Mouse (Mus musculus) embryonic facial prominence, embryonic 15.5 days (tissue): ENCODE measurements around the gene Lca5l. TPM values are rescaled to one million over a fixed set of nuclear protein-coding genes. Genes with fewer than 3 reads are reported as not detected.

Experiments
- ATAC-seq: fragments of 200-750 bp; cut with Nextera tagmentation; 2 replicates; pipeline ENCODE4 v1.8.0; 2017; ENCODE audit warnings: low read depth, moderate TSS enrichment; ENCODE audit not compliant: insufficient number of reproducible peaks, low FRiP score, low TSS enrichment
- H3K27ac ChIP-seq: fragments of 300-500 bp; sonication (generic); replicated peaks from 2 replicates; pipeline ENCODE4 v1.5.1; 2015; ENCODE audit warnings: mild to moderate bottlenecking, inconsistent platforms
- H3K27me3 ChIP-seq: fragments of 300-500 bp; sonication (generic); 2 replicates; pipeline ENCODE4 v1.6.1; 2015; ENCODE audit warnings: inconsistent platforms
- H3K36me3 ChIP-seq: fragments of 300-500 bp; sonication (generic); 2 replicates; pipeline ENCODE4 v1.6.1; 2015; ENCODE audit warnings: mild to moderate bottlenecking, inconsistent platforms
- H3K4me1 ChIP-seq: fragments of 300-500 bp; sonication (generic); 2 replicates; pipeline ENCODE4 v1.6.1; 2015; ENCODE audit warnings: inconsistent platforms
- H3K4me2 ChIP-seq: fragments of 300-500 bp; sonication (generic); replicated peaks from 2 replicates; pipeline ENCODE4 v1.6.1; 2015; ENCODE audit warnings: mild to moderate bottlenecking, inconsistent platforms
- H3K4me3 ChIP-seq: fragments of 300-500 bp; sonication (generic); replicated peaks from 2 replicates; pipeline ENCODE4 v1.5.1; 2015; ENCODE audit warnings: mild to moderate bottlenecking, inconsistent platforms
- H3K9ac ChIP-seq: fragments of 300-500 bp; sonication (generic); 2 replicates; pipeline ENCODE4 v1.6.1; 2015; ENCODE audit warnings: inconsistent platforms
- H3K9me3 ChIP-seq: fragments of 300-500 bp; sonication (generic); replicated peaks from 2 replicates; pipeline ENCODE4 v1.6.1; 2016; ENCODE audit warnings: inconsistent platforms
- WGBS: fragments of 180-500 bp; shearing (Covaris S2); methylation state at CpG from one replicate; pipeline ENCODE4 v1.1.7; 2015; 5-methylcytosine and 5-hydroxymethylcytosine counted together
- polyA plus RNA-seq: library from polyadenylated mRNA; unstranded; fragments of >200 nt; fragmentation: Nextera tagmentation; extraction: Ambion mirVana; gene quantifications from 2 replicates; pipeline ENCODE4 v1.2.1, GENCODE M21; 2015

Lca5l gene
- polyA plus RNA-seq, 1 experiment from 2014 or later, result 2.3 TPM

DNA sequence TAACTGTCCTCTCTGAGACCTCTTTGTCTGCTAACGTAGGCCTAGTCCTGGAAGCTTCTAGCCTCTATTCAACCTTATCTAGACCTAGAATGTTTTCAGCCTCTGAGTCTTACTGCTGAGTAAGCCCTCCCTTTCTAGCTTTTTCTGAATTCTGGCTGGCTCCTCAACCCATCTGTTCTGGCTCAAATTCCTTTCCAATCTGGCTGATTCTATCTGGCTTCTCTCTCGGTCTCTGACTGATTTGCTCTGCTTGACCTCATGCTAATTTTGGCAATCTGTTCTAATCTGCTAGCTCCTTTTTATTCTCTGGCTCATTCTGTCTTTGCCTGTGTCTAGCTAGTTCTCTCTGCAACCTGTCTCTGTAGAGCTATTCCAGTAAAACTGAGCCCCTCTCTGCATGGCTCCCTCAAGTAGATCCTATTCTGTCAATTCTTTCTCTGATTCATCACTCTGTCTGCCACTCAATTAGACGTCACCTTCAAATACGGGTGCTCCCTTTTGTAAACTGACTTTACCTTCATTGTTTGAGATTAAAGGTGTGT is 26.3 kb downstream of the Lca5l start:
- no peak for ATAC-seq
- Histone ChIP-seq H3K27ac (no peak overlapping the region), H3K36me3 (no peaks in the 10 kb centered on the region)

DNA sequence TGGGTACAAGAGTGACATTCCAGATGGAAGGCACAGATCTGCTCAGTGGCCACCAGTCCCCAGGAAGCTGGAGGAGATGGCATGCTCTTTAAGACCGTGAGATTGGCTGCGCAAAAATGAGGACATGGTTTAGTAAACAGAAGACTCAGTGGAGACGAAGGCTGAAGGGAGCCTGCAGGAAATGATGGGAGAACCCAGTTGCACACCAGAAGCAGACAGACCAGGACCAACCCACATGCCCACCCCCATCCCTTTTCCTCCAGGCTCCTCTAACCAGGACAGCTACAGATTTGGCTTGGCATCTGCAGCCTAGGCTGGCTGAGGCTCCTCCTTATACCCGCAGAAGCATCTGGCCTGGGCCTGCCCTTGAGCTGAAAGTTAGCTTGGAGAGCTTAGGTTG is 30.7 kb downstream of the Lca5l start:
- H3K4me1 ChIP-seq, result peaks cover 20% of the 10 kb centered on the region
- no peak overlapping the region for H3K4me2 ChIP-seq
- 90% methylated on average over 4 of the region's 4 CpGs for WGBS
- no peaks in the 10 kb centered on the region for H3K36me3 ChIP-seq
- no peaks in the 10 kb centered on the region for H3K9me3 ChIP-seq
- no peak overlapping the region for H3K4me3 ChIP-seq
- no peaks in the 10 kb centered on the region for H3K27me3 ChIP-seq
- H3K27ac ChIP-seq, result no peak overlapping the region
- no peak for ATAC-seq
- H3K9ac ChIP-seq, result no peak overlapping the region

More for the DNA sequence above, 26.3 kb downstream of the Lca5l start:
- no peaks in the 10 kb centered on the region for H3K4me1 ChIP-seq
- no peaks in the 10 kb centered on the region for H3K9me3 ChIP-seq
- no peaks in the 10 kb centered on the region for H3K27me3 ChIP-seq
- no peak overlapping the region for H3K4me2 ChIP-seq
- no peak overlapping the region for H3K4me3 ChIP-seq
- H3K9ac ChIP-seq, result no peak overlapping the region
- WGBS, result 71% methylated on average over 4 of the region's 4 CpGs

DNA sequence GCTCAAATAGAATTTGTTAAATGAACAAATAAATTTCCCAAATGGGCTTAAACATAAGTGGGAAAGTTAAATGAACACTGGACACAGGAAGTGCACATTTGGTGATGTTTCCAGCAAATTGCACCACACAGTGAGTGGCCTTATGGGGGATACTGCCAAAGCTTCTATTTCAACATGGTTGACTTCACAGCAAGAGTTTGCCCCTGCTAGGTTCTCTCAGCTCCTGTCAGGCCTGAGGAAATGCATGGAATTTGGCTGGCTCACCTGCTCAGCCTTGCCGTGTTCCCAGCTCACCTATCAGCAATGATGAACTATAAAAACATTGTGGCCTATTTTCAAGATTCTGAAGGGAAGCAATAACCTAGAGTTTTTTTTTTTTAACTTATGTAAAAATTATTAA is 31.1 kb downstream of the Lca5l start:
- no peak overlapping the region for H3K4me3 ChIP-seq
- no peak for ATAC-seq
- WGBS, result 80% methylated on average over 1 of the region's 1 CpGs
- peaks cover 20% of the 10 kb centered on the region for H3K4me1 ChIP-seq
- no peak overlapping the region for H3K27ac ChIP-seq
- no peaks in the 10 kb centered on the region for H3K36me3 ChIP-seq
- no peaks in the 10 kb centered on the region for H3K27me3 ChIP-seq
- H3K4me2 ChIP-seq, result no peak overlapping the region
- no peaks in the 10 kb centered on the region for H3K9me3 ChIP-seq
- no peak overlapping the region for H3K9ac ChIP-seq

DNA sequence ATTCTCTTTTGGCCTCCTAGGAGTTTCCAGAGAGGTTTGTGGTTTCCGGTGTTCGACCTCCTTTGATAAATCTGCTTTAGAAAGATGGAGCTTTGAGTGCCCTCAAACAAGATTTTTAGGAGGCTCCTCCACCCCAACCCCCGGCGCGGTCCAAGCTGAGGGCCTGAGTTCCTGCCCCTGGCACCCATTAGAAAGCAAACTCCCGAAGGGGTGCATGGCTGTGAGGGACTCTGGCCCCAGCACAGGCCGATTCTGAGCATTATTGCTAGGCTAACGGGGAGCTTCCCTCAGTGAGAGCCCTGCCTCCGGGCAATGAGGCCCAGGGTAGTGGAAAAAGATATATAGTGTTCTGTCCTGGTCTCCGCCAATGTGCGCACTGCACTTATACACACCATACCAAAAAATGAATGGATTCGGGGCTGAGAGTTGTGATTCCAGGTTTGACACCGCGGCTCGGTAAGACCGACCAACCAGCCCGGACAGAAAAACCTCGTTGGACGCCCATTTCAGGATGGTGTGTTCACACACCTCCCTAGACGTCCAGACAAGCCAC is 32.2 kb downstream of the Lca5l start:
- Histone ChIP-seq H3K9me3 (no peaks in the 10 kb centered on the region), H3K27me3 (no peaks in the 10 kb centered on the region), H3K27ac (peak overlapping the region; percentile 86), H3K4me3 (peak overlapping the region; percentile 58), H3K4me2 (peak overlapping the region; percentile 89), H3K36me3 (no peaks in the 10 kb centered on the region), H3K4me1 (peaks cover 26% of the 10 kb centered on the region), H3K9ac (peak overlapping the region; percentile 73; the same call in 1 of the 2 replicates)
- ATAC-seq, result no peak
- 75% methylated on average over 20 of the region's 20 CpGs for WGBS

DNA sequence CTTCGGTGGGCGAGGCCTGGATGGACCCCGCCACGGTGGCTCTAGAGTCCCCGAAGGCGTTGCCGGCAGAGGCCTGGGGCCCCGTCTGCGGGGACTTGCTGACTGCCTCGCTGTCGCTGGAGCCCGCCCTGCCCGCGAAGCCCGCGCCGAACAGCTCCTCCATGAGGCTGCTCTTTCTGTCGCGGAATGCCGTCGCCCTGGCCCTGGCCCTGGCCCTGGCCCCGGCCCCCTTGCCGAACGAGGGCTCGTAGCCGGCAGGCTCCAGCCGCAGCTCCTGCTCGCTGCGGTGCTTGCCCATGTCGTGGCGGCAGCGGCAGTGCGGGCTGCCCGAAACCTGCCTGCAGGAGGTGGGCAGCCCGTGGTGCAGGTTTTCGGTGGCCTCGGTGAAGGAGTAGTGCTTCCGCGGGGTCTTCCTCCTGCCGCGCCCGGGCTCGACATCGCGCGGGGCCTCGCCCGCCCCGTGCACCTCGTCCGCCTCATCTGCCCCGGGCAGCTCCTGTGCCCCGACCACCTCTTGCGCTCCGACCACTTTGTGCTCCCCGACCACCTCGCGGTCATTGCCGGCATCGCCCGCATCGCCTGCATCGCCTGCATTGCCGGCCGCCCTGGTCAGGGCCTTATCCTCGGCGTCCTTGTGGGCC is 32.9 kb downstream of the Lca5l start:
- 1% methylated on average over 67 of the region's 67 CpGs for WGBS
- Histone ChIP-seq H3K4me1 (peaks cover 28% of the 10 kb centered on the region), H3K9ac (peak overlapping the region; percentile 73), H3K4me2 (peak overlapping the region; percentile 89), H3K9me3 (no peaks in the 10 kb centered on the region), H3K27me3 (no peaks in the 10 kb centered on the region), H3K36me3 (peaks cover 2% of the 10 kb centered on the region; the same call in 1 of the 2 replicates), H3K4me3 (peak overlapping the region; percentile 58), H3K27ac (peak overlapping the region; percentile 86)
- peak; percentile 53; the same call in 1 of the 2 replicates for ATAC-seq

DNA sequence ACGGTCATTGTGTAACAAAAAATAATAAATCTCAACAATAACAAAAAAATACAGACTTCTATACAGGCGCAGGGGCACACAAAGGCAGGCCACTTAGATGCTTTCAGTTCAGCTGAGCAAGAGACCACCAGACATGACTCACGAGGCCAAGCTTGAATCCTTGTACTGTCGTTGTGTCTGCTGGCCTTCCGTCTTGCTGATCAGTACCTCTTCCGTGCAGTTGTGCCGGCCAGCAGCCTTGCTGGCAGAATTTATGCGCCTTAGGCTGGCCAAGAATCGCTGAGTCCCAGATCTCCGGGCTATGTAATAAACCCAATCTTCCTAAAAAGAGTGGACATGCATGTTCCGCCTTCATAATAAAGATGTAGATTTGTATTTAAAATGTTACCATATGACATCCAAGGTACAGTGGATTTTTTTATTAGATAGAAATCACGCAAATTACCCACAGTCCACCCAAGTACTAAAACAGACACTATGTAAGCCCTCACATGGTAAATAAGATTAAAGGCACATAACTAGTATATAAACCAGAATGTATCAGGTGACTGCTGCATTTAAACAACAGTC is 33.5 kb downstream of the Lca5l start:
- H3K9ac ChIP-seq, result peak overlapping the region; percentile 73; the same call in 1 of the 2 replicates
- 43% methylated on average over 12 of the region's 12 CpGs for WGBS

DNA sequence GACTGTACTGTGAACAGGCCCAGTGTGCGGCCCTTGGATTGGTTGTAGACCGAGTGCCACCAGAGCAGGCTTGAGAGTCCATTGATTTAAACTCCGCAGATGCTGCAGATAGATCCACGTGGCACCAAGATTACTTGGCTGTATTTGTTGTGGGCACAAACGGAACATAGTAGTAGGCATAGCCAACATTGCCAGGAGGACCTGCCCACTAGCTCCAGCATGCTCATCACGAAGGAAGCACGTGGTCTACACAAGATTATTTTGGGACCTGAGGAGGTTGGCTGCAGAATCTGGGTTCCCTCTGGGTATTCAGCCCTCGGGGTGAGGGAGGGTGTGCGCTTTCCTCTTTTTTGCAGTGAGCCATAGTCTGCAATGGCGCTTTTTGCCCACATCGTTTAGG is 34.9 kb downstream of the Lca5l start:
- no peak overlapping the region for H3K9ac ChIP-seq
- H3K9me3 ChIP-seq, result no peaks in the 10 kb centered on the region
- H3K27me3 ChIP-seq, result no peaks in the 10 kb centered on the region
- no peak for ATAC-seq
- WGBS, result 86% methylated on average over 11 of the region's 11 CpGs
- no peak overlapping the region for H3K4me3 ChIP-seq
- H3K36me3 ChIP-seq, result peaks cover 8% of the 10 kb centered on the region; the same call in 1 of the 2 replicates
- 0 out of 2 replicates have a peak overlapping the region, but pooled peaks have one; percentile 5 for H3K27ac ChIP-seq
- no peak overlapping the region for H3K4me2 ChIP-seq
- peaks cover 28% of the 10 kb centered on the region for H3K4me1 ChIP-seq

More for the DNA sequence above, 33.5 kb downstream of the Lca5l start:
- no peak for ATAC-seq
- H3K9me3 ChIP-seq, result no peaks in the 10 kb centered on the region
- H3K4me3 ChIP-seq, result peak overlapping the region; percentile 58
- H3K36me3 ChIP-seq, result peaks cover 5% of the 10 kb centered on the region; the same call in 1 of the 2 replicates
- peaks cover 28% of the 10 kb centered on the region for H3K4me1 ChIP-seq
- H3K4me2 ChIP-seq, result peak overlapping the region; percentile 89
- no peaks in the 10 kb centered on the region for H3K27me3 ChIP-seq
- H3K27ac ChIP-seq, result peak overlapping the region; percentile 86

DNA sequence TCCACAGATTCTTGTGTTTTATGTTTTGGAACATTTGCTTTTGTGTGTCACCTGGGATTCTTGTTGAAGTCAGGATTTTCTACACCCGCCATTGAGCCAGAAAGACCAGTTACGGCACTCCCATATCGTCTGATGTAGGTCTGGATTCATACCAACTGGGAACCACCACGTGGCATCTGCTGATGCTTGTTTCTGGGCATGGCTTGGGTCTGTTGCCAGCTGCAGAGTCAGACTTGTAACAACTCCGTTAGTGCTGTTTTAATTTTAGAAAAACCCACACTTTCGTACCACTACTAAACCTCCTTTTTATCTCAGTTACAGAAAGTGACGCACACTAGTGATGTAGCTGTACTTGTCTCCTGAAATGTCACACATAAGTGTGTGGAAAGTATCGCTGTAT is 36.1 kb downstream of the Lca5l start:
- Histone ChIP-seq H3K4me2 (no peak overlapping the region), H3K4me1 (peaks cover 36% of the 10 kb centered on the region), H3K27me3 (no peaks in the 10 kb centered on the region), H3K4me3 (no peak overlapping the region), H3K9me3 (no peaks in the 10 kb centered on the region), H3K9ac (no peak overlapping the region), H3K27ac (peak overlapping the region; percentile 82), H3K36me3 (peaks cover 9% of the 10 kb centered on the region; the same call in 1 of the 2 replicates)
- WGBS, result 61% methylated on average over 8 of the region's 8 CpGs
- ATAC-seq, result no peak

DNA sequence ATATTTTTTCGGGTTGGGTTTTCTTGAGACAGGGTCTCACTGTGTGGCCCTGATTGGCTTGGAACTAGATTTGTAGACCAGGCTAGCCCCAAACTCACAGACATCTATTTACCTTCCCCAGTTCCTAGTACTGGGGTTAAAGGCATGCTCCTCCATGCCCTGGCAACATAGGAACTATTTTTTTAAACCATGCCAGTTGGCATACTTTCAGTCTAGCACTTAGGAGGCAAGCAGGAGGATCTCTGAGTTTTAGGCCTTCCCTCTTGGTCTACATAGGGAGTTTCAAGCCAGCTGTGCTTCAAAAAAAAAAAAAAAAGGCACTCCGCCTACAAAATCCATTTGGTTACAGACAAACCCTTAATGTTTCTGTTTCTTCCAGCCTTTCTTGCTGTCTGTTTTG is 37.6 kb downstream of the Lca5l start:
- H3K27me3 ChIP-seq, result no peaks in the 10 kb centered on the region
- no peak overlapping the region for H3K4me2 ChIP-seq
- H3K4me3 ChIP-seq, result no peak overlapping the region
- H3K4me1 ChIP-seq, result peaks cover 28% of the 10 kb centered on the region
- WGBS, result 81% methylated on average over 2 of the region's 2 CpGs
- no peak overlapping the region for H3K9ac ChIP-seq
- no peaks in the 10 kb centered on the region for H3K9me3 ChIP-seq
- H3K27ac ChIP-seq, result no peak overlapping the region
- H3K36me3 ChIP-seq, result peaks cover 9% of the 10 kb centered on the region; the same call in 1 of the 2 replicates
- ATAC-seq, result no peak

DNA sequence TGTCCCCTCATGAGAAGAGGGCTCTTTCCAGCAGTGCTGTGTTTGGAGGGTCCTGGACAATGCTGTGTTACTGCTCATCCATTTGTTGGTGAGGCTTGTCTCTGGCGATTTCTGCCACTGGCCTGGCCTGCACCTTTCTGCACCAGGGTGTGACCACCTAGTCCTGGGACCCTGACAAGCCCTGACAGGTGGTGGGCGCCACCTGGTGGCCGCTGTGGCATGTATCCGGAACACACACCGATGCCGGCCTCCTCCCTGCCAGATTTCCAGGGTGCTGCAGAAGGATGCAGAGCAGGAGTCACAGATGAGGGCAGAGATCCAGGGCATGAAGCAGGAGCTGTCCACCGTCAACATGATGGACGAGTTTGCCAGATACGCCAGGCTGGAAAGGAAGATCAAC is 40.5 kb downstream of the Lca5l start:
- Histone ChIP-seq H3K4me2 (no peak overlapping the region), H3K9ac (no peak overlapping the region), H3K27ac (no peak overlapping the region), H3K36me3 (peaks cover 9% of the 10 kb centered on the region; the same call in 1 of the 2 replicates), H3K4me1 (peaks cover 27% of the 10 kb centered on the region), H3K4me3 (no peak overlapping the region), H3K27me3 (no peaks in the 10 kb centered on the region), H3K9me3 (no peaks in the 10 kb centered on the region)
- 0 out of 2 replicates have a peak, but pooled peaks have one; percentile 8 for ATAC-seq
- 23% methylated on average over 9 of the region's 9 CpGs for WGBS

DNA sequence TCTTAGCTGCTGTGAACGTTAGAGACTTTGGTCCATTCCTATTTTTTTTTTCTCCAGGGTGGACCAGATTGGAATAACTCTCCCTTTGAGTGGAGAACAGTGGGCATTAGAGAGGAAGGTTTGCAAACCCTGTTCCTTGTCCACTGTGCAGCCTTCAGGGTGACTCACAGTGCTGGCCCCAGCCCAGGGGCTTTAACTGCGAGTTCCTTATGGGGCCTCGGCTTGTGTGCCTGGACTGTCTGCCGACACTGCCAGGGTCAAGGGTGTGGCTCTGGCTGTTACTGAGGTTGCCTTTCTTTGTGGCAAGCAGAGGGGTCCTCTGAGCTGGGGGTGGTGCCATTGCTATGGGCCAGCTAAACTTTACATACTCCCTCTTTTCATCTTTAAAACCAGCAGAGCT is 41.1 kb downstream of the Lca5l start:
- H3K4me1 ChIP-seq, result peaks cover 32% of the 10 kb centered on the region
- 64% methylated on average over 4 of the region's 4 CpGs for WGBS
- H3K4me2 ChIP-seq, result no peak overlapping the region
- peaks cover 9% of the 10 kb centered on the region; the same call in 1 of the 2 replicates for H3K36me3 ChIP-seq
- no peak for ATAC-seq
- H3K9me3 ChIP-seq, result no peaks in the 10 kb centered on the region
- H3K4me3 ChIP-seq, result no peak overlapping the region
- no peaks in the 10 kb centered on the region for H3K27me3 ChIP-seq
- no peak overlapping the region for H3K9ac ChIP-seq
- H3K27ac ChIP-seq, result no peak overlapping the region
